Mouse (Mus musculus) spleen, adult 2 months (tissue): ENCODE measurements around the gene Zfp866.

ENCODE experiments used
- CTCF ChIP-seq: fragments of 200-500 bp; IDR thresholded peaks from 2 replicates; pipeline ENCODE4 v1.5.1; 2011; ENCODE audit warnings: mild to moderate bottlenecking, inconsistent platforms; ENCODE audit not compliant: insufficient read depth, insufficient read length, insufficient replicate concordance; ENCODE audit errors: extremely low read depth
- POLR2A ChIP-seq: fragments of 200-500 bp; IDR thresholded peaks from 2 replicates; pipeline ENCODE4 v1.6.1; 2011; ENCODE audit warnings: low read depth, low read length, inconsistent platforms

GRCm38 (mm10) chr8:69790773-69791367 is at the start of gene Zfp866, which contains the start of gene Atp13a1:
- no peak for TF ChIP-seq CTCF
- peak; percentile 92 for TF ChIP-seq POLR2A
